Comparison of ENCODE assay signal across 7 mouse cellular contexts in the genomic region with DNA sequence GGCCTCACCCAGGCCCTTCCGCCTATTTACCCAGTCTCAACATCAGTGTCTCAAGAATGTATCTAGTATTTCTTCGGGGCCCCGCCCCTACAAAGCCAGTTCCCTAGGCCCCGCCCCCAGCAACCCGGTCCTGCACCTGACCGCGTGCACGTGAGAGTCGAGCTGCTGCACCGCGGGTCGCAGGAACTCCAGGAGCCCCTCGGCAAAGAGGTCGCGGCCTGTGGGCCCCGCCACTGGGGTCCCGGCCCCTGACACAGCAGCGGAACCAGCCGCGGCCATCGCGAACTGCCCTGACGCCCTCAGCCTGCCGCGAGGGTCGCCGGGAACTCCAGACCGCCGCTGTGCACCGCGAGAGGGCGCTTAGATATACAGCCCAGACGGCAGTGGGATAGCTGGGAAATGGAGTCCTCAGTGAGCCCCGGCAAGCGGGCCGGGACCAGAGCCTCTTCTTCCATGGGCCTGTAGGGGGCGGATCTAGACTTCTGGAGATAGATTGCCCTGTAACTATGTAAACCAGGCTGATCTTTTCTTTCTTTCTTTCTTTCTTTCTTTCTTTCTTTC. TPM values are rescaled to one million over a fixed set of nuclear protein-coding genes. Genes with fewer than 3 reads are reported as not detected.
DNase-seq lines count a peak whose midpoint lies in the region; ATAC-seq lines count a peak whose summit lies in the region.

A gene (minus strand): TSS at position 338 of the 561 bp plus-strand sequence.

- peak; percentile 96 for DNase-seq in adrenal gland, adult 2 months
- peak; percentile 93 for DNase-seq in embryo, embryonic 11.5 days (ENCODE audit: low read depth, low spot score)
- peak; percentile 88 to 96 for DNase-seq in gastrocnemius, postnatal 4 days (ENCODE audit: low spot score in 2 of 2)
- DNase-seq in left cerebral cortex, postnatal 36 days (ENCODE audit: low spot score in 2 of 2): peak; percentile 93 to 96
- peak; percentile 99 for DNase-seq in midbrain, embryonic 11.5 days (ENCODE audit: low spot score, missing footprints)
- peak; percentile 91 for DNase-seq in skeletal muscle tissue, adult 2 months (ENCODE audit: low read depth, low spot score)

- WGBS in intestine, embryonic 16.5 days: under 1% methylated on average over 37 of the region's 37 CpGs
- WGBS in midbrain, embryonic 11.5 days: 0% methylated on average over 37 of the region's 37 CpGs

- H3K4me3 ChIP-seq in intestine, embryonic 16.5 days (ENCODE audit: low read length): peak within 1 kb of the TSS; percentile 86
- H3K4me3 ChIP-seq in midbrain, embryonic 11.5 days (ENCODE audit: low read depth, low read length): peak within 1 kb of the TSS; percentile 79

- peak within 1 kb of the TSS; percentile 82 for H3K27ac ChIP-seq in intestine, embryonic 16.5 days (ENCODE audit: low read length)
- H3K27ac ChIP-seq in midbrain, embryonic 11.5 days (ENCODE audit: low read depth, low read length): peak within 1 kb of the TSS; percentile 25; the same call in 1 of the 2 replicates

- peak within 1 kb of the TSS; percentile 89 for H3K9ac ChIP-seq in intestine, embryonic 16.5 days (ENCODE audit: low read depth, low read length)
- H3K9ac ChIP-seq in midbrain, embryonic 11.5 days (ENCODE audit: low read length): peak within 1 kb of the TSS; percentile 82

- peaks cover 8% of the 10 kb centered on the region; the same call in 1 of the 2 replicates for H3K36me3 ChIP-seq in intestine, embryonic 16.5 days (ENCODE audit: control insufficient read depth, insufficient read depth, low read length)
- peaks cover 22% of the 10 kb centered on the region for H3K36me3 ChIP-seq in midbrain, embryonic 11.5 days (ENCODE audit: control insufficient read depth, insufficient read depth, low read length)

- ATAC-seq in intestine, embryonic 16.5 days: peak; percentile 98
- peak; percentile 98 for ATAC-seq in midbrain, embryonic 11.5 days (ENCODE audit: low FRiP score)

- peak within 1 kb of the TSS; percentile 73 for H3K4me2 ChIP-seq in intestine, embryonic 16.5 days (ENCODE audit: low read depth, low read length)
- H3K4me2 ChIP-seq in midbrain, embryonic 11.5 days: peak within 1 kb of the TSS; percentile 61

- H3K4me1 ChIP-seq in intestine, embryonic 16.5 days (ENCODE audit: control insufficient read depth, insufficient read depth, low read length): peaks cover 12% of the 10 kb centered on the region; the same call in 1 of the 2 replicates
- H3K4me1 ChIP-seq in midbrain, embryonic 11.5 days (ENCODE audit: control insufficient read depth, insufficient read depth, low read length): peaks cover 6% of the 10 kb centered on the region; the same call in 1 of the 2 replicates

- H3K9me3 ChIP-seq in intestine, embryonic 16.5 days (ENCODE audit: control insufficient read depth, low read length): no peaks in the 10 kb centered on the region
- H3K9me3 ChIP-seq in midbrain, embryonic 11.5 days (ENCODE audit: control insufficient read depth, low read length): no peaks in the 10 kb centered on the region

- intact Hi-C loops in left cerebral cortex, postnatal 36 days (cut with DNase I): loop anchor here (5.0 kb wide), 1 partner anchor 222 kb away; no protein-coding TSS in a partner anchor

- H3K27me3 ChIP-seq in intestine, embryonic 16.5 days (replicated peaks; ENCODE audit: control insufficient read depth, insufficient read depth, low read length): no peaks in the 10 kb centered on the region
- no peaks in the 10 kb centered on the region for H3K27me3 ChIP-seq in midbrain, embryonic 11.5 days (ENCODE audit: control insufficient read depth, insufficient read depth, low read length)

RNA-seq across cellular contexts. Expression of the gene that starts here (rescaled TPM):
- 10 to 100 TPM; 72.1 to 73.8 TPM for total RNA-seq in adrenal gland, adult 2 months (2021)
- 23.8 and 32.5 TPM in 2 replicates for polyA plus RNA-seq in adrenal gland, adult 2 months (2012; rRNA removed)
- total RNA-seq in gastrocnemius, postnatal 4 days (2021): 10 to 100 TPM; 71.3 to 74.7 TPM
- 74.7 and 79.4 TPM in 2 replicates for polyA plus RNA-seq in intestine, embryonic 16.5 days (2015; fragmentation: Nextera tagmentation; extraction: Ambion mirVana)
- total RNA-seq in left cerebral cortex, postnatal 36 days (2021): 10 to 100 TPM; 52.8 to 54.7 TPM
- 70.9 and 77.2 TPM in 2 replicates for polyA plus RNA-seq in midbrain, embryonic 11.5 days (2014; fragmentation: Nextera tagmentation; extraction: Ambion mirVana)

Comparison
In these comparisons a context has a peak if more than half of its experiments do, and no peak if none do; other contexts are left out.
1. Peak in every context shown above with its lines: DNase-seq, ATAC-seq, H3K4me3 ChIP-seq and H3K27ac ChIP-seq.